Mouse (Mus musculus): ENCODE measurements at regions not wholly inside any gene's neighbourhood (a gene's known extent, or its start where the extent isn't known, plus 50 kb on each side); places are given as distances from the start of the nearest gene placed in this dataset.

- TF ChIP-seq USF1 (IDR thresholded peaks at IDR 0.05; ENCODE audit: low read depth) (no peak), POLR2A (IDR thresholded peaks at IDR 0.05; ENCODE audit: insufficient read length, low read depth) (no peak), POLR2AphosphoS2 (IDR thresholded peaks at IDR 0.05; ENCODE audit: insufficient read length, low read depth) (no peak), MYOD1 (IDR thresholded peaks at IDR 0.05; ENCODE audit: control insufficient read depth in 1 of 3, insufficient read length in 2 of 3, low read depth in 2 of 3) (no peak), CEBPB (IDR thresholded peaks at IDR 0.05; ENCODE audit: insufficient read depth, poor library complexity, severe bottlenecking) (no peak), TCF12 (IDR thresholded peaks at IDR 0.05; ENCODE audit: insufficient read depth, poor library complexity, severe bottlenecking) (no peak), MAX (IDR thresholded peaks at IDR 0.05; ENCODE audit: low read depth) (no peak), E2F4 (IDR thresholded peaks at IDR 0.05; ENCODE audit: insufficient read depth) (no peak), MYOG (IDR thresholded peaks at IDR 0.05; ENCODE audit: control insufficient read depth in 1 of 3, insufficient read depth in 1 of 3, insufficient read length in 2 of 3, low read depth in 2 of 3) (no peak), TCF3 (IDR thresholded peaks at IDR 0.05; ENCODE audit: insufficient read length, low read depth) (no peak), REST (IDR thresholded peaks at IDR 0.05; ENCODE audit: insufficient read depth, insufficient read length) (no peak), SRF (IDR thresholded peaks at IDR 0.05; ENCODE audit: control insufficient read depth, insufficient read length, low read depth) (no peak)
Measured at GRCm38 (mm10) chr13:60481946-60482345, 119.8 kb upstream of the Dapk1 start.

All from myocyte (in vitro differentiated cells).